Mouse (Mus musculus): ENCODE measurements around the gene Dscam. TPM values are rescaled to one million over a fixed set of nuclear protein-coding genes. Genes with fewer than 3 reads are reported as not detected.

The Dscam gene
- total RNA-seq, 2 experiments from 2014 or later: 41.2 to 44.9 TPM

DNA sequence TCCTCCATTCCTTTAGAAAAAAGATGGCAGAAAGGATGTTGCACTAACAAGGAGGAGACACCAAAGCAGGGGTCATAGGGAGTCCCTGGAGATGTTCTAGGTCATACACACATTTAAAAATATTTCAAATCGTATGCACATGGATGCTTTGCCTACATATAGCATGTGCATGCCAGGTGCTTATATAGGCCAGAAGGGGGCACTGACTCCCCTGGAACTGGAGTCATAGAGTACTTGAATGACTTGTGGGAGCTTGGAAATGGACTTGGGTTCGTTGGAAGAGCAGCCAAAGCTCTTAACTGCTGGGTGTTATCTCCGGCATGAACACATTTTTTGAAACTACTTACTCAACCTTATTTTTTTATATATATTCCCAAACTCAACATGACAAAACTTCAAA lies 448.4 kb downstream of the Dscam start:
- no peak for DNase-seq (ENCODE audit: extremely low spot score in 1 of 2, low spot score in 2 of 2)
- H3K4me3 ChIP-seq: no peak overlapping the region
- TF ChIP-seq CTCF (IDR thresholded peaks at IDR 0.05): peak; percentile 40
- intact Hi-C loops (cut with DNase I): no loop called here
- no peak overlapping the region for H3K27ac ChIP-seq

- intact Hi-C loops (cut with DNase I): no loop called here
- DNase-seq (ENCODE audit: extremely low spot score in 1 of 2, low spot score in 2 of 2): no peak
- no peak overlapping the region for H3K27ac ChIP-seq
- no peak for TF ChIP-seq CTCF (IDR thresholded peaks at IDR 0.05)
- H3K4me3 ChIP-seq: no peak overlapping the region
Observed at GRCm38 (mm10) chr16:96721241-96721640, 449.3 kb downstream of the Dscam start.

GRCm38 (mm10) chr16:96720666-96721065 lies 449.9 kb downstream of the Dscam start:
- no peak for TF ChIP-seq CTCF (IDR thresholded peaks at IDR 0.05)
- Histone ChIP-seq H3K4me3 (no peak overlapping the region), H3K27ac (no peak overlapping the region)
- intact Hi-C loops (cut with DNase I): no loop called here
- no peak for DNase-seq (ENCODE audit: extremely low spot score in 1 of 2, low spot score in 2 of 2)

DNA sequence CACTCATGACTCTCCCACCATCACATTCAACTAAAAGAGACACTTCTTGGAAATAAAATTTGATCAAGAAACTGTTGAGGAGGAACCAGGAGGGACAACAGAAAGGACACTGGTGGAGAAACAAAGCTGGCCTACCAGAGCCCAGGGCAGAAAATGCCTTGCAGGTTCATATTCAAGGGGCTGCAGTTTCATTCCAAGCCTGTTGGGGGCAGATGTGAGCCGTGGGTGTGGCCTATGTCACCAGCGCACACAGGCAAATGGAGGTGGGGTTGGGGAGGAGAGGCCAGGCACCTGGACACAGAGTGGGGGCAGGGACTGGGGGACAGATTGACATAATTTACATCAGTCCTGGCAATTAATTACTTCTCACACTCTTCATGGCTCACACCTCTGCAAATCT lies 452.3 kb downstream of the Dscam start:
- Histone ChIP-seq H3K4me3 (no peak overlapping the region), H3K27ac (no peak overlapping the region)
- peak; percentile 52 for TF ChIP-seq CTCF (IDR thresholded peaks at IDR 0.05)
- DNase-seq (ENCODE audit: extremely low spot score in 1 of 2, low spot score in 2 of 2): no peak
- intact Hi-C loops (cut with DNase I): no loop called here

DNA sequence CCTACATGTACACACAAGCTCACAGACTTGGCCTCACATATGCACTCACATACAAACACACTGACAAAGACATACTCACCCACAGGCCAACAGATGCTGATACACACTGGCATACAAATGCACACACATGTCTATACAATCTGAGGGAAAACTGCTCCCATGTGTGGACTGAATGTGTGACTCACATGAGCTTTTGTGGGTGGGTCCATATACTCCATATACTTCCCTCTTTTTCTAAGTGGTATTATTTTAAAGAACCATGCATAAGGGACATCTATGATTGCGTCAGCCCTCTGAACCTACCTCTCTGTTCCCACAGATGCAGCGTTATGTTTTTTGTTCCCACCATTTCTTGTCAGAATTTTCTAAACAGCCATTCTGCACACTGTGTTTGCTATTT lies 453.9 kb downstream of the Dscam start:
- H3K4me3 ChIP-seq: no peak overlapping the region
- intact Hi-C loops (cut with DNase I): no loop called here
- no peak for TF ChIP-seq CTCF (IDR thresholded peaks at IDR 0.05)
- no peak for DNase-seq (ENCODE audit: extremely low spot score in 1 of 2, low spot score in 2 of 2)
- H3K27ac ChIP-seq: no peak overlapping the region

- intact Hi-C loops (cut with DNase I): no loop called here
- Histone ChIP-seq H3K27ac (no peak overlapping the region), H3K4me3 (no peak overlapping the region)
- no peak for TF ChIP-seq CTCF (IDR thresholded peaks at IDR 0.05)
- DNase-seq (ENCODE audit: extremely low spot score in 1 of 2, low spot score in 2 of 2): no peak
Observed at GRCm38 (mm10) chr16:96711935-96712334, 458.6 kb downstream of the Dscam start.

DNA sequence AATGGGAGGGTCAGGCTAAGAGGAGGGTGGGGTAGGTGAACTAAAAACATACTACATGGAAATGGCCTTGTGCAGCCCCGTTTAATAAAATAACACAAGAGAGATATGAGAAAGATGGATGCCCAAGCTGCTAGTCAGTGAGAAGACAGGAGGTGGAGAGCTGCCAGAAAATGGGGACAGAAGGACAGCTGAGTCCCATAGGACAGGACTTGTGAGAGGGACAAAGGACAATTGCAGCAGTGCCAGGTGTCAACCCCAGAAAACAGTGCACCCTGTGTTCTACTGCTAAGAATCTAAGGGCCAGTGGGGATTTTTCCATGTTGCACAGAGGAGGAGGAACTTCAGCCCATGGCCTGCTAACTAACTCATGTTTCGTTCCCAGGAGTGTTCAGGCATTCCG lies 470.0 kb downstream of the Dscam start:
- DNase-seq (ENCODE audit: extremely low spot score in 1 of 2, low spot score in 2 of 2): no peak
- Histone ChIP-seq H3K27ac (no peak overlapping the region), H3K4me3 (no peak overlapping the region)
- no peak for TF ChIP-seq CTCF (IDR thresholded peaks at IDR 0.05)
- intact Hi-C loops (cut with DNase I): no loop called here

DNA sequence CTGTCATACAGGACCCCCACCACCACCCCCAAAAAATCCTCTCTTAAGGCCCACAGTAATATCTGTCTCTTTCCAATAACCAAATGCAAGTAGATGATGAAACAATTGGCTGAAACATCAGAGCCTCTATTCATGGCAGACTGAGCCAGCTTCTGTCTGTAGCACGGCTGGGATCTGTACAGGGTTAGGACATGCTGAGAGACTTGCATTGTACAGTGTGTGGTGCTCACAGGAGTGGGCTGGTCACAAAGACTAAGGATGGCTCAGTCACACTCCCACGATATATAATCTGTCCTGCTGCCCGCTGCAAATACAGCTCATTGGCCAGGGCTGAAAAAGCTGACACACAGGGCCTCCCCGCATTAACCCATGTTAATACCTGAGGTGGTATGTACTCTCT lies 474.7 kb downstream of the Dscam start:
- Histone ChIP-seq H3K27ac (no peak overlapping the region), H3K4me3 (no peak overlapping the region)
- intact Hi-C loops (cut with DNase I): loop anchor here (10.0 kb wide), 1 partner anchor 309 kb away; no protein-coding TSS in a partner anchor
- no peak for TF ChIP-seq CTCF (IDR thresholded peaks at IDR 0.05)
- no peak for DNase-seq (ENCODE audit: extremely low spot score in 1 of 2, low spot score in 2 of 2)

DNA sequence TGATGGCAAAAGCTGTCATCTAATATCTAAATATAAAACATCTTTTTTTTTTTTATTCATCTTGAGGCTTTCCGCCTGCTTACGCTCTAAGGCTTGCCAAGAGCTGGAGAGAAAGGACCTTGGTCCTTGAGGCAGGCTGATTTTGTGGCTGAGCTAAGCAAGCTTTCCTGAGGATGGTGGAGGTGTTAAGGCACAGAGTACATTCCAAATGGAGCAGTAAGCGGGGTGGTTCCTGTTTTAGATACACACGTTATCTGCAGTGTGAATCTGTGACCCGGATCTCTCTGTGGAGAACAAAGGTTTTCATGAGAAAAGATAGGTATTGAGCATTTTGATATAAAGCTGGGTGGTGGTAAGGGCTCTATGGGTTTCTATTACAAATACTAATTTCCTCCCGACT lies 479.0 kb downstream of the Dscam start:
- TF ChIP-seq CTCF (IDR thresholded peaks at IDR 0.05): no peak
- intact Hi-C loops (cut with DNase I): loop anchor here (5.0 to 10.0 kb wide), 2 partner anchors 313 to 596 kb away; no protein-coding TSS in a partner anchor
- peak overlapping the region; percentile 61 for H3K27ac ChIP-seq
- no peak for DNase-seq (ENCODE audit: extremely low spot score in 1 of 2, low spot score in 2 of 2)
- no peak overlapping the region for H3K4me3 ChIP-seq

DNA sequence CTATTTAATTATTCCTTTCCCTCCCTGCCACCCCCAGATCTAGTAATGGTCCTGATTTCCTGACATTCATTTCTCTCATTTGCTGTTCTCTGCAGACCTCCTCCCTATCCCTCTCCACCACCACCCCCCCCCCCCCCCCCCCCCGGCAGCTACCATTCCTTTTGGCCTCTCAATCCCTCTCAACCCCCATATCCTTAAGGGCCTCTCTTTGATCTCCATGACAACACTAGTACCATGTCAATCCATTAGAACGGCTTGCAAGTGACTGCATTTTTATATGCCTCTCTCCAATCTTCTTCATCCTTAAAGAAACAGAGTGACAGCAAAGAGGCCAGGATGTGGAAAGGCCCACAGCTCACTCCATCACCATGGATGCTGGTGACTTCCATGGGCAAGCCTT lies 480.5 kb downstream of the Dscam start:
- intact Hi-C loops (cut with DNase I): loop anchor here (5.0 to 10.0 kb wide), 2 partner anchors 315 to 597 kb away; no protein-coding TSS in a partner anchor
- no peak overlapping the region for H3K27ac ChIP-seq

GRCm38 (mm10) chr16:96689419-96689818 lies 481.1 kb downstream of the Dscam start:
- Histone ChIP-seq H3K27ac (no peak overlapping the region), H3K4me3 (no peak overlapping the region)
- DNase-seq (ENCODE audit: extremely low spot score in 1 of 2, low spot score in 2 of 2): no peak
- intact Hi-C loops (cut with DNase I): no loop called here
- TF ChIP-seq CTCF (IDR thresholded peaks at IDR 0.05): no peak

More for the DNA sequence above, 480.5 kb downstream of the Dscam start:
- no peak overlapping the region for H3K4me3 ChIP-seq
- no peak for DNase-seq (ENCODE audit: extremely low spot score in 1 of 2, low spot score in 2 of 2)
- no peak for TF ChIP-seq CTCF (IDR thresholded peaks at IDR 0.05)

GRCm38 (mm10) chr16:96685065-96685464 lies 485.5 kb downstream of the Dscam start:
- TF ChIP-seq CTCF (IDR thresholded peaks at IDR 0.05): no peak
- H3K4me3 ChIP-seq: no peak overlapping the region
- intact Hi-C loops (cut with DNase I): loop anchor here (2.0 kb wide), 1 partner anchor 134 kb away; no protein-coding TSS in a partner anchor
- no peak overlapping the region for H3K27ac ChIP-seq
- DNase-seq (ENCODE audit: extremely low spot score in 1 of 2, low spot score in 2 of 2): no peak

- Histone ChIP-seq H3K4me3 (no peak overlapping the region), H3K27ac (no peak overlapping the region)
- DNase-seq (ENCODE audit: extremely low spot score in 1 of 2, low spot score in 2 of 2): peak; percentile 64 to 67
- peak; percentile 78 for TF ChIP-seq CTCF (IDR thresholded peaks at IDR 0.05)
- intact Hi-C loops (cut with DNase I): loop anchor here (2.0 to 5.0 kb wide), 2 partner anchors 134 to 608 kb away; no protein-coding TSS in a partner anchor
Observed at GRCm38 (mm10) chr16:96684581-96684980, 486.0 kb downstream of the Dscam start.
